Mouse (Mus musculus): ENCODE results near the gene Kcnj12.

The Kcnj12 gene

DNA sequence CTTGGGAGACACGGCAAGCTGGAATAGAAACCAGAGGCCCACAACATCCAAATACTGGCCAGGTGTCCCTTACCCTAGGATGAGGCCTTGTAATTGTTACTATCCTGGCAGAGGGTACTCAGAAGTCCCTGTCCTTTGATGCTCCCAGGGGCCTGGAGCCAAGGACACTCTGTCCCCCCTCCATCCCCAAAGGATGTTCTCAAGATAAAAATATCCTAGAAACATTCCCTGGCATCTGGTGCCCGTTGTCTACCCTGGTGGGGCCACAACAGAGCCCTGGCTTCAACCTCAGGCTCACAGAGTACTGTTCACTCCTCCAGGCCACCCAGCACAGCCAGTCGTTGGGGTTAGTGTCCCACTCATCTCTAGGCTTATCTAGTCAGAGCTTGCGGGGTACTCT, 38.3 kb downstream of the Kcnj12 start:
- no peak for DNase-seq

DNA sequence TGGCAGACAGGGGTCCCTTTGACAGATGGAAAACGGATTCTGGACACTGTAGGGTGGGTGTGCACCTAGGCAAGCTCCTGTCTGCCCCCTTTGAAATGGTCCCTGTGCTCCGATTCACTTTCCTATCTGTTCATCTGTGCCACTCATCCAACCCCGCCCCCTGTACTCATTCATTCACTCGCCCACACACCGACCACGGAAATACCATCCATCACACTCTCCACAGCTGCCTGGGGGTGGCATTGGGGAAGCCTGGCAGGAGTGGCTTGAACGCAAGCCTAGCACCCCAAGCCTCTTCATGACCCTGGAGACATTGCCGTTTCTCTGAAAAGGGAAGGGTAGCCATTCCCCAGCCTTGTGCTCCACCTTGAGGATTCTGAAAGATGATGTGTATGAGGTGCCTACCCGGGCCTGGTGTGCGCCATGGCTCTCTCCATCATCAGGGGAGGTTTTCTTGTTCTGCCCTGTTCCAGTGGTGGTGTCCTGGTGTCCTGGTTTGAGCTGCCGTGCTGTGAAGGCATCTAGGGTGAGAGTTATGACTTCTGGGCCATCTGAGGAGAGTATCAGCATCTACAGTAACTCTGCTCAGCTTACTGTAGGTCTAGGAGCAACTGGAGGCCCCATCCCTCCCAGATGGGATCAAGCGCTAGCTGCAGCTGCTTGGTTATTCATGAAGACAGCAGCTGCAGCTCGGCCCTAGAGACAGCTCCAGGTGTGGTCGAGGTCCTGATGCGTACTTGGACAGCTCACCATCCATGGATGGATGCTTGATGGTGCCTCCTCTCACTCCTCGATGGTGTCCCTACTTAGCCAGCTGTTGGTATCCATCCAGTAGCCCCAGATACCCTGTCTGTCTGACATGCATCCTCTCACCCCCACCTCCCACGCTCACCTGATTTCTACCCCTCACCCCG, 40.4 kb downstream of the Kcnj12 start:
- no peak for DNase-seq

DNA sequence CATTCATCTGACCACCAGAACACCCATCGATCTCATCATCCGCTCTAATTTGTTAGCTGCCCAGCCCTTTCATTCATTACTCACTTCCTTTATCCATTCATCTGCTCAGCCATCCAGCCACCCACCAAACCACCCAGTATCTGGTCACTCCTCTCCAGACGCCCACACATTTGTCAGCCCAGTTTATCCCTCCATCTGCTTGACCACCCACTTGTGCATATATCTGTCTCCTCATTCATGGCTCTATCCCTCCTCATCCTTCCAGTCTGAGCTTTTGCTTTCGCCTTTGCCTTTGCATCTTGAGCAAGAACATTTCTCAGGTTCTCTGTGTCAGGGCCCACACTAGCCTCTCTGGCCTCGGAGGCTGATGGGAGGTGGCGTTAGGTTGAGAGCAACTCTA, 41.1 kb downstream of the Kcnj12 start:
- no peak for DNase-seq

DNA sequence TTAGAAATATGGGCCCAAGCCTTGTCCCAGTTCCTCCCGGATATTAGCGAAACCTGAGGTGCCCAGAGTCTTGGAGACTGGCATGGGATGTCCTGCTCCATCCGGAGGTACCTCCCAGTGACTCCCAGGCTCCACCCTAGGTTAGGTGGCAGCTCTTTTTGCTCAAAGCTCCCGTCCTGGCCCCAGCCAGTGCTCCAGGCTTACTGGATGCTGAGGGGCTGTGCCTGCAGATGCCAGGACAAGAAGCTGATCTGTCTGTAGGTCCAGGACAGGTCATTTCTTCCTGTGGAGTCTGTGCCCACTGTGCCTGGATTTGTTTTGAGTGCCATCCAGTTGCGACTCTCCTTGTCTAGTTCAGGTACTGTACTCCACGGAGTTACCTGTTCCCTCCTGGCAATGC, 43.3 kb downstream of the Kcnj12 start:
- no peak for DNase-seq

DNA sequence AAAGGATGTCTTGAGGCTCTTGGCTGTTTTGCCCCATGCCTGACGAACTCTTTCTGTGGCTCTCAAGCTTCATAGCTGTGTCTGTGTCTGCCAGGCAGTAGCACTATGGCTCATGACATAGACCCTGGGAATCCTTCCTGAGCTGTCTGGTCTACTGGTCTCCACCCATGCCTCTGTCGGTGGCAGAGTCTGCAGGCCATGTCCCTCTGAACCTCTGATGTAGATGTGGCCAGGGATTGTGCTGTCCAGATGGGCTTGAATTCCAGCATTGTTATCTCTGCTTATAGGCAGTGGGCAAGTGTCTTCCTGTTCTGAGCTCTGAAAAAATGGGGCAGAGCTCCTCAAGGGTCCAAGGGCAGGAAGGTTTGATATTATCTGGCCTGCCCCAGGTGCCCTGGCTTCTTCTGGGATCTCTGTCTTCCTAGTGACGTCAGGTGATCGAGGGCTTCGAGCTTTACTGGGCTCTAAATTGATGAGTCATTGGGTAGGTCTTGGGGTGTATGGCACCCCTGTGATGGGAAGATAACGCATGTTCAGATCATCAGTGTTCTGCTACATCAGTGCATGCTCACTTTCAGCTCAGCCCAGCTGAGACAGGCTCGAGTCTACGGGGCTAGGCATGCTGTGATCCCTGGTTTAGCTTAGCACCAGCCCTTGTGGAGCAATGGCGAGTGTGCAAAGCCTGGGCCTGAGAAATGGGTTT, 44.9 kb downstream of the Kcnj12 start:
- no peak for DNase-seq

DNA sequence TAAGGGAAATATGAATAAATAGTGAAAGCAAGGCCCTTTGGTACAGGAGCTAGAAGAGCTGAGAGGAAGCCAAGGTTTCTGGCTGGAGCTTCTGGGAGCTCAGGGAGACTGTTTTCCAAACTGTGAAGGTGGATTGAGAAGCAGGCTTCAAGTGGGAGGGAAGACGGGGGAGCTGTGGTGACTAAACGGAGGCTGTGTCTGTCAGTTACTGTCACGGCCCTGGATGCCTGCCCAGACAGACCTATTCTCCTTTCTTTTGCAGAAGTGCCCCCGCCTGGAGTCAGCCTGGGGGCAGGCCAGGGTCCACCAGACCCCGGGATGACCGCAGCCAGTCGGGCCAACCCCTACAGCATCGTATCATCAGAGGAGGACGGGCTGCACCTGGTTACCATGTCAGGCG, 46.5 kb downstream of the Kcnj12 start:
- DNase-seq, result no peak

DNA sequence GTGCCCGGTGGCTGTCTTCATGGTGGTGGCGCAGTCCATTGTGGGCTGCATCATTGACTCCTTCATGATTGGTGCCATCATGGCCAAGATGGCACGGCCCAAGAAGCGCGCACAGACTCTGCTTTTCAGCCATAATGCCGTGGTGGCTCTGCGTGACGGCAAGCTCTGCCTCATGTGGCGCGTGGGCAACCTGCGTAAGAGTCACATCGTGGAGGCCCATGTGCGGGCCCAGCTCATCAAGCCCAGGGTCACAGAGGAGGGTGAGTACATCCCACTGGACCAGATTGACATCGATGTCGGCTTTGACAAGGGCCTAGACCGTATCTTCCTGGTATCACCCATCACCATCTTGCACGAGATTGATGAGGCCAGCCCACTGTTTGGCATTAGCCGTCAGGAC, 47.3 kb downstream of the Kcnj12 start:
- DNase-seq, result no peak

DNA sequence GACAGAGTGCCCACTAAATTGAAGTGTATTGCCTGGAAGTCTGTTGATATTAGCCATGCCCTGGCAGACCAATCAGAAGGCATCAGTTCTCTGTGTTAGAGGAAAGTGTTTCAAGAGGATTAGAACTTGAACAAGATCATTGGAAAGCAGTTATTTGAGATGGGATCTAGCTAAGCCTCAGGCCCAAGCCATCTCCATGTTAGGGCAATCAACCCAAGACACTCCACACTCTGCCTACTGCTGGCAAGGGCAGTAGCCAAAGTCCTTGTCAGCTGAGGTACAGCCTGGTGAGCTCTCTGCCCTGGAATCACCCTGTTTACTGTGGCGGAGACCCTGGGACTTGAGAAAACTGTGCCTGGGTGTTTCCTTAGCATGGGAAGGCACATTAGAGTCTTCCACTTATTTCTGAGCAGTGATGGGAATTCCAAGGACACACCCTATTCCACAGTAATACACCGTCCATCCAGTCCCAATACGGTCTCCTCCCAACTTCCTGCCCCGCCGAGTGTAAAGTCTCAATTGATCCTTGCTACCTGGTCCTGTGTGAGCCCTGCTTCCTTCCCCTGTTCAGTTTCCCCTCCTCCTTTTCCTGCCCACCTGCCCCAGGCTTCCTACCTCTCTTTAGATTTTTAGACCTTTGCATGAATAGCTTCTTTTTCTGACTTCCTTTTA, 52.4 kb downstream of the Kcnj12 start:
- DNase-seq, result no peak

DNA sequence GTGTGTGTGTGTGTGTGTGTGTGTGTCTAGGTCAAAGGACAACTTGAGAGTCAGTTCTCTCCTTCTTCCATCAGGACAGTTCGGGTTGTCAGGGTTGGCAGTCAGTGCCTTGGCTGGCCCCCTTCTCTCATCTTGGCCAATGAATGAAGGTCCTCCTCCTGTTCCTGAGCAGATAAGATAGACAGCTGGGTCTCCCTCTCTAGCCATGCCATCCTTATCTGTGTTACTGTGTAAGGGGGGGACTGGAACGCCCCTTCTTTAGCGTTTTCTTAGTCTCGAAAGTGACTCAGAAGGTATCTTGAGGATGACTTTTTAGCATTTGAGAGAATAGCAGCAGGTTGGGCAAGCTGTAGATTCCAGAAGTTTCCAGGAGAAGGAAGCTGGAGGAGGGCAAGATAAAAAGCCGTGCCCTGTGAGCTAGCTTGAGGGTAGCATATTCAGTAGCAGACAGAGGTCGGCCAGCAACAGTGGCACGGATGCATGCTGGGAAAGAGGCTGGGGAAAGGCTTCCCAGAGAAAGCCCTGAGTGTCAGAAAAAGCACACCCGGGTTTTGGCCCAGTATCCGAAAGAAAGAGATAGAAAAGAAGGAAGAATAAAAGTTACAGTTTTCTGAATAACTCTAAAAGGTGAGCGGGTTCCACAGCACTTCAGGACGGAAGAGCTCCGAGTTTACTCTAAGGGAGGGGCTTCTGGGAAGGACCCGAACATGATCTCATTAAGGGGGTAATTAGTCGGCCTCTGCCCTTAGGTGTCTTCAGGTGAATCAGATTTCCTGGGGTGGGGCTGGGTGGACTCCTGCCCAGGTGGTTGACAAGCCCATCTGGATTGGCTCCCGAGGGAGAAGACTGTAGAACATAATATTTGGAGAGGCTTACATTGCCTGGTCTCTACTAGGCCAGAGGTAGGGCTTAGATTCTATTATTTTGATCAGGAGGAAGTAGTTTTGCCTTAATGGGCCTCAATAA, 53.3 kb downstream of the Kcnj12 start:
- DNase-seq, result no peak

DNA sequence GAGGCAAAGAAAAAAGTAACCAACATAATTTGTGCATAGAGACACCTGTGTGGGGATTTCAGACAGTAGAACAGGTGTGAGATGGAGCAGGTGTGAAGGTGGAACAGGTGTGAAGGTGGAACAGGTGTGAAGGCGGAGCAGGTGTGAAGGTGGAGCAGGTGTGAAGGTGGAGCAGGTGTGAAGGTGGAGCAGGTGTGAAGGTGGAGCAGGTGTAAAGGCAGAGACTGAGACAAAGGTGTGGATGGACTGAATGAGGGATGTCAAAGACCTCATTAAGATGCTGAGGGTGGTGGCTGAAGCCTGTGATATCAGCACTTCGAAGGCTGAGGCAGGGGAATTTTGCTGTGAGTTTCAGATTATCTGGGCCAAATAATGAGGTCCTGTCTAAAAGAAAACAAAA, 59.3 kb downstream of the Kcnj12 start:
- no peak for DNase-seq

DNA sequence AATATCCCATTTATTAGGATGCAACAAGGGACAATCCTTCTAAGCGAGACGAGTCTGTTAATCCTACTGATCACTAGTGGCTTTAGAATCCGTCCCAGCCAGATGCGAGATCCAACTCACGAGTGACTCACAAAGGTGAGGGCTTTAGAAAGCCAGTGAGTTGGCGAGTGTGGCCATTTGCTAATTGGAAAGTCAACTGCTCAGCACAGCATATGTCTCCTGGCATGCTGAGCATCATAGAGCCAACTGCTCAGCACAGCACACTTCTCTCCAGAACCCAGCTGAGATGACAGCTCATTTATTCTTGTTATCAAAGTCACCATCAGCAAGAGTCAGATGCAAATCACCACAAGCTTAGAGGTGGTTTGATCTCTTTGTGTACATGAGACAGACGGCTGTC, 67.8 kb downstream of the Kcnj12 start:
- DNase-seq, result no peak

DNA sequence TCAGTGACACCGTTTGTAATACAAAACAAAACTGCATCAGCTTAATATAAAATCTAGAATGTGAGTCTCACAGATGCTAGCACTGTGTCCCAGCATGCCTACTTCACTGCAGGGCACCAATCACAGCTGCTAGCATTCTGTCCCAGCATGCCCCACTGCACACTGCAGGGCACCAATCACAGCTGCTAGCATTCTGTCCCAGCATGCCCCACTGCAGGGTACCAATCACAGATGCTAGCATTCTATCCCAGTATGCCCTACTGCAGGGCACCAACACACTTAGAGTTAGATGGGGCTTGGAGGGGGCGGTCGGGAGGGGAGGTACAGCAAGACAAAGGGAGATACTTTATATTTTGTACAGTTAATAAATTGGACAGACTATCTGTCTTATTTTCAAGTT, 68.8 kb downstream of the Kcnj12 start:
- DNase-seq, result no peak

DNA sequence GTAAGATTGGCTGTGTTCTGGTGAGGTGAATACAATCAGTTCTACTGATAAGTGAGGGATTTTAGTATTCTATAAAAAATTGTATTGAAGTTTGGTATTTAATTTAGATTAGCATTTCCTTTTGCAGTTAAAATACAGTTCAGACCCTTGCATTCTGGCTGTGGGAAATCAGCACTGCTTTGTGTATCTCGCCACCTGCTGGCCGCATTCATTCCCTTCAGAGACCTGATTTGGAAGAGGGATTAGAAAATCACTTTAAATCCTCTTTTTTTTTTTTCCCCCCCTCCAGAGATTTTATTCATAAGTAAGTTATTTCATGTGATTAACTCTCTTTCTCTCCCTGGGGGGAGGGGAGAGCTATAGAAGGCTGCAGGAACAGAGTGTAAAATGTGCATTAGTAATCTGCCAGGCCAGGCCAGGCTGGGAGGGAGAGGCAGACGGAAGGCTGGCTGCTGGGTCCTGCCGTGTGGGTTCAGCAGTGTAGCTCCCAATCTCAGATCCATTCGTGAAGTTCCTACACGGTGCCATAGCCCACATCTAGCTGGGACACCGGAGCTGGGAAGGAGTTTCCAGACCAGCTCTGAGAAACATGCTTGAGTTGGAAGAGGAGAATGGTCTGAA, 69.4 kb downstream of the Kcnj12 start:
- DNase-seq, result peak; percentile 89

DNA sequence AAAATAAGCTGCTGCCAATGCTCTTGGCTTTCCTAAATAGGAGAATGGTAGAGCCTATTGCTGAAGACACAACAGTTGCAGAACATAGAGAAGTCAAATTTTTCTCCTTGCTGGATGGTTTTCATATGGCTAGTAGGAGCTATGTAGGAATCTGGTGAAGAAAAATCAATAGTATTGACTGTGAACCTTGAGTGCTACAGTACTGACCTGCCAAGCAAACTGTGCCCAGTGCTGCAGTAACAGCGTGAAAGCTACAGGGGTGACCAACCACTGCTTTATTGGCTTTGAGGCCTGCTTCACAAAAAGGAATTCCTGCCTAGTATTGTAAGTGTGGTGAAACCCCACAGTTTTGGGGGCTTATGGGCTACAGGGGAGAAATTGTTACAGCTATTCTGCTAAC, 75.7 kb downstream of the Kcnj12 start:
- no peak for DNase-seq

DNA sequence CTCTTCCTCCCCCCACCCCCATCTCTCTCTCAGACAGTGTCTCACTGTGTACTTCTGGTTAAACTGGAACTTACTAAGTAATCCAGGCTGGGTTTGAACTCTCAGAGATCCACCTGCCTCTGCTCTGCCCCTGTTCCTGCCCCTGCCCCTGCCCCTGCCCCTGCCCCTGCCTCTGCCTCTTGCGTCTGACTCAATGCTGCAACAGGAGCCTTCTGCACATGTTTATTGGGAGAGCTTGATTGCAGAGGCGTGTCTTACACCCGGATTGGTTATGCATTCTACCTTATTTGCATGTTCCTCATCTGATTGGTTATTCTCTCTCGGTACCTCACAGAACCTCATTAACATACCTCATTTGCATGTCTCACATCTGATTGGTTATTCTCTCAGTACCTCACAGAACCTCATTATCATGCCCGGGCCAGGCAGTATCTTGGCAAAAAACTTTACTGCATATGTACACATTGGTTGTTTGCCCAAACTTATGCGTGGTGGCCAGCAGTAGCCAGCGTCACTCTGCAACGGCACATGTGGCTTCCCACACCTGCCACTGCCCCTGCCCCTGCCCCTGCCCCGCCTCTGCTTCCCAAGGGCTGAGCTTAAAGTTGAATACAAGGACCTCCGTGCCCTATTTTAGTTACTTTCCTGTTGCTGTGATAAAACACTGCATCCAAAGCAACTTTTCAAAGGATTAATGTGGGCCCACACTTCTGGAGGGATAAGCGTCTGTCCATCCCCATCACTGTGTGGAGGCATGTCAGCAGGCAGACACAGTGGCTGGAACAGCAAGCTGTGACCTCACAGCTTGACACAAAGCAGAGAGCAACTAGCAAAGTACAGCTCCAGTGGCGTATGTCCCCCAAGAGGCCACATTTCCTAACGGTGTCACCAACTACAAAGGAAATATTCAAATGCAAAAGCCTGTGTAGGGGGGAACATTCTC, 80.3 kb downstream of the Kcnj12 start:
- no peak for DNase-seq

DNA sequence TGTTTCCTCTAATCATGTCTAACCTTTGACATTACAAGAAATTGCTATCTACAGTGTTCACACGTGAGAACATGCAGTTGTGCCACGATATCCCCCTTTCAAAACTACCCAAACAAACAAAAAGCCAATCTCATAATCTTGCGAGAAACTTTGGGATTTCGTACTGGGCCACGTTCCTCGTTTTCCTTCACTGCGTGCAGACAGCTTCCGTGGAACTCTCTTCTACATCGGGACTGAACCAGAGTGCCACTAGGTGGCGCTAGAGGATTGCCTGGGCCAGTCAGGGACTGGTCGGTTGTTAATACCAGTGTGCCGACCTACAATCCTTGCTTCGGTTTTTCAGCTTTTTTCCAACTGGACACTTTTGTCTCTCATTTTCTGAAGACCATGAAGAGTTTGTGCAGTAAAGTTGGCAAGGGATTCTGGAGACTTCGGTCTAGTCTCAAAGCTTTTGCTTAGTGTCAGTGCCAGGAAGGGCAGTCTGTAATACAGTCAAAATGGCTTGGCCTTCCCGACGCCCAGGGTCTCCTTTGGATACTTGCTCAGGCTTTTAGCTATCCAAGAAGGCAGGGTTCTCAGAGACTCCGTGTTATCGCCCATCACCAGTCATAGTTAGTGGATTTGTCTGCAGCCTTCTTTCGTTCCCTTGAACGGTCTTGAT, 82.0 kb downstream of the Kcnj12 start:
- DNase-seq, result peak; percentile 93 to 94

DNA sequence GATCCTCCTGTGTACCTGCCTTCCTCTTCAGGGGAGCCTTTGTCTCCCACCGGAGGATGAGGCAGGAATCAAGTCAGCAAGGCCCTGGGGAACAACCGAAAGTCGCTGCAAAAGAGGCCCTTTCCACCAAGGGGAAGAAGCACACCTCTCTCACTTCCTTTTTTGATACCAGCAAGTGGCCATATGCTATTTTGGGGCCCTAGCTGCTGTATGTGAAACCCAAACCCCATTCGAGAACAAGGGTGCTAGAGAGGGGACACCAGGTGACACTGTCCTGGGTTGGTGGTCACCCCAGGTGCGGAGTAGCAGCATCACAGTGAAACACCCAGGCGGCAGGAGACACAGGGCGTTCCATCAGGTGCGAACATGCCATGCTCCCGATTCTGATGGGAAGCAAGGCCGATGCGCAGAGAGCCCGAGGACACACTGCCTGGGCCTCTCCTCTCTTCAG, 86.6 kb downstream of the Kcnj12 start:
- no peak for DNase-seq

DNA sequence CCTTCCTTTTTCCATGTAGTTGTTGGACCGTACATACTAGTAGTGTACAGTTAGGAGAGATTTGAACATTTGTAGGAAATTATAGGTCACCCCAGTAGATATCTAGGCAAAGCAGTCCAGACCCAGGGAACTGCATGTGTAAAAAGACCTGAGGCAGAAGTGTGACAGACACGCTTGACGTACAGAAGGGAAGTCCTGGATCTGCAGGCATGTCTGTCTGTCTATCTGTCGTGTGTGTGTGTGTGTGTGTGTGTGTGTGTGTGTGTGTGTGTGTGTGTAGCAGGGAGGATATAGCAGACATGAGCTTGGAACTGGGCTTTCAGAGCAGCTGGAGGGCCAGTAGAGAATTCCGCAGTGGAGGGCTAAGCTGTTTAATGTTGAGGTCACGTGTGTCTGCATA, 87.3 kb downstream of the Kcnj12 start:
- DNase-seq, result no peak

DNA sequence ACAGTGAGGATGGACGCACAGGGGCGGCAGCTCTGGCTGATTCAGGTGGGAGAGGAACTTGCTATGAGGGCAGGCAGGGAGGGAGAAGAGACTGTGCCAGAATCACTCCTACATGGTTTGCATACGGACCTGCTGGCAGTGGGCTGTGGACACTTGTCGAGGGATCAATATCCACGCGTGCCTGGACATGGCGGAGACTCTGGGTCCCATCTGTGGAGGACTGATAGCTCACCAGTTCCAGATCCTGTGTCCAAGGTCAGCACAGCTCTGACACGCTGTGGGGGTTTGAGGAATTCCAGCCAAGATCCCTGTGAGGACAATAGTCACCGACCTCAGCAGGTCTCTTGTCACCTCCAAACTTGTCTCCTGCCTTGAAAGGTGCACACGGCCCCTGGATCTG, 87.7 kb downstream of the Kcnj12 start:
- no peak for DNase-seq

DNA sequence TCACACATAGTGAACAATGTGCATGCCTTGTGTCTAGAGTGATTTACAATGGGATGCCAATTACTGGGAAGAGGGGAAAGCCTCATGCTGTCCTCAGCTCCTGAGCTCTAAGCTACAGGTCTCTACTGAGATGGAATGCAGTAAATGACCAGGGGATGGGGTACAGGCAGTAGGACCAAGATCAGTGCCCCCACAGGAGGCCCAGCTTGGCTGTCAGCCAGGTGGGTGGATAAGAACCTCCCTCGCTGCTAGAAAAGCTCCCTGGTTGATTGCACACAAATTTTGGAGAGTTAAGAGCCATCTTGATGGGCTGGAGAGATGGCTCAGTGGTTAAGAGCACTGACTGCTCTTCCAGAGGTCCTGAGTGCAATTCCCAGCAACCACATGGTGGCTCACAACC, 88.6 kb downstream of the Kcnj12 start:
- no peak for DNase-seq
